Mouse (Mus musculus): ENCODE results near the gene Ddc.
A peak's percentile ranks its signal among the peaks of the same experiment; 100 is the strongest.

Ddc gene

GRCm38 (mm10) chr11:11794626-11795025, 103.3 kb downstream of the Ddc start:
- DNase-seq (ENCODE audit: low read depth, low spot score): no peak

- peak; percentile 83 for DNase-seq (ENCODE audit: low read depth, low spot score)
Observed at GRCm38 (mm10) chr11:11788521-11788974, 109.4 kb downstream of the Ddc start.

- no peak for DNase-seq (ENCODE audit: low read depth, low spot score)
Observed at GRCm38 (mm10) chr11:11785457-11785856, 112.5 kb downstream of the Ddc start.

DNA sequence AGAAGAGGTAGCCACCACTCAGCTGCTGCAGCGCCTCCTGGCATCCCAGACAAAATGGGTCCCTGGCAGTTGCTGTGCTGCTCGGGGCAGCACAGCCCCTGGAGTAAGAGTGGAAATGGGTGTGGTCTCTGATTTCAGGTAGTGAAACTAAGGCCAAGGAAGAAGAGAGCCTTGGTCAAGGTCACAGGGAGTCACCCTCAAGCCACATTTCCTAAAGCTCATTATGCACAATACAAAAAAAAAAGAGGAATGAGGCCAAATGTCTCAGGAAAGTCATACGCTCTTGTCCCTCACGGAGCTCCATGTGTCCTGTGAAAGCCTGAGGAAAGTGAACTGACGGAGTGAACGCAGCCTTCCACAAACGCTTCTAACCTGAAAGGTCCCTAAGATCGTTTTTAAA, 116.2 kb downstream of the Ddc start:
- DNase-seq (ENCODE audit: low read depth, low spot score): no peak

DNA sequence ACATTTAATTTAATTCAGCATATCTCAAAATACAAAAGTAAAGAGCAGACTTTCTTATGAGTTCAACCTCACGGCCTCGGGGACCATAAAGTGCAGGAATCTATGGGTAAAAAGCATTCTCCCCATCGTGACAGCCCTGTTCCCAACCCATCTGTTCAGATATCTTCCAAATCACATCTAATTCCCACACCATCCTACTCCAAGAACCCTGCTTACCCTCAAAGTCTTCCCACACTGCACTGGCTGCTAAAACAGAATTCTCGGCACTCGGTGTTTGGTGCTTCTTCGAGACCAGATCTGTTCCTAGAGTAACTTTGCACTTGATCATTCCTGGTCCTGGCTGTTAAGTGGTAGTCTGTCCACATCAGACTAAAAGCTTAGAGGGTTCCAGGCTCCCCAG, 119.6 kb downstream of the Ddc start:
- DNase-seq (ENCODE audit: low read depth, low spot score): no peak

- DNase-seq (ENCODE audit: low read depth, low spot score): no peak
Observed at GRCm38 (mm10) chr11:11777796-11778195, 120.1 kb downstream of the Ddc start.

DNA sequence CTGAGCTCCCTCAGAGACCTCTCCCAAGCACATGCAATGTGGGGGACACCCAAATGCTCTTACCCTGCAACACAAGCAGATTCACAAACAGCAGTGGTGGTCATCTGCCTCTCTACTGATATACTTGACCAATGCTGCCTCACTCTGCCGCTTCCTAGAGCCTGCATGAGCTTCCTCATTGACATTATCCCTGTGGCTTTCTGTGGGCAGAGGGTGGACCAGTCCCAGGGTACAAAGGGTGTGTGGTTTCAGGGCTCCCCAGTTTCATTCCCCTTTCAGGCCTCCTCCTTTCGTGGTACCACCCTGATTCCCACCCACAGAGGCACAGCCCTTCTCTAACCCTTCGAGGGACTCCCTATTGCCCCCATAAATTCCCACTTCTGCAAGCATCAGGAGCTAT, 120.7 kb downstream of the Ddc start:
- no peak for DNase-seq (ENCODE audit: low read depth, low spot score)

GRCm38 (mm10) chr11:11776822-11777174, 121.1 kb downstream of the Ddc start:
- DNase-seq (ENCODE audit: low read depth, low spot score): no peak

DNA sequence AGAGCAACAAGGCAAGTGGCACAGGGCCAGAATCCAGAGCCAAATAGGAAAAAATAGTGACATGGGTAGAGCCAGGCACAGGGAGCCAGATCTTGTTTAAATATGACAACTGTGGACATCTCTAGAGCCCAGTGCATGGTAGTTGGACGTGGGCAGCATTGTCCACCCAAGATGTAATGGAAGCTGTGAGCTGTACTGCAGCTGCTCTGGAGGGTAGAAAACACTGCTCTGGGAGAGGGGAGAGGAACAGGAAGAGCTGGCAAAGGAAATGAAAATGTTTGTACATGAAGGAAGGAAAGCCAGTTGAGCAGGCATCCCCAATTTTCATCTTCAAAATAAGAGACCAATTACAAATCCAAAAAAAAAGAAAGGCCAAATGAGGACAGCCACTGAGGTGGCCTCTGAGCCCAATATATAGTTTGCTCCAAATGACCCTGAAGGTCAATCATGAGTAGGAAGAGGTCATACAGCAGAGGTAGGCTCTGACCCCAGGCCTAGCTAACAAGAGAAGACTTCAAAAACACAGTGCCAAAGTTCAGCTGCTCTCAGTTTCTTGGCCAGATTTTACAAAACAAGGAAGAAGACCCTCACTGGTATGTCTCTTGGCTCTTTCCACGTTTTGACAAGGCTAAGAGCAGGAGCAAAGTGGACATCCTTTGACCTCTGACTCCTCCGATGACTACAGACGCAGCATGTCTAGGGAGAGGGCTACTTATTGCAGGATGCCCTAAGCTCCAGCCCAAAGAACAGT, 121.7 kb downstream of the Ddc start:
- no peak for DNase-seq (ENCODE audit: low read depth, low spot score)

DNA sequence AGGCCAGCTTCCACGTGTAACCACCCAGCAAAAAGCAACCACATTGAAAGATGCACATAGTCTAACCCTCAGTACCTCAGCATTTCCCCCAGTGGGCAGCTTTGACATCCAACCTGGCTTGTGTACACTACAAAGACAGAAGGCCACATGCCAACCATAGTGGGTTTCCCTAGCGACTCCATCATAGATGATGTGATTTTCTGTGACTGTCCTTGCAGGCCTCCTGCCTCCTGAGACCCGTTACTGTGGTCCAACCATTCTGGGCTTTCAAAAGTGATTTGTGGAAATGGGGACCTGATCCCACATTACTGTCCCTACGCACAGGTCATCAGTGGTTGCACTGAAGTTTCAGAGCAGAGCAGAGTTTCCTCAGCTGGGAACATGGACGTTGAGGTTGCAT, 123.1 kb downstream of the Ddc start:
- DNase-seq (ENCODE audit: low read depth, low spot score): no peak

DNA sequence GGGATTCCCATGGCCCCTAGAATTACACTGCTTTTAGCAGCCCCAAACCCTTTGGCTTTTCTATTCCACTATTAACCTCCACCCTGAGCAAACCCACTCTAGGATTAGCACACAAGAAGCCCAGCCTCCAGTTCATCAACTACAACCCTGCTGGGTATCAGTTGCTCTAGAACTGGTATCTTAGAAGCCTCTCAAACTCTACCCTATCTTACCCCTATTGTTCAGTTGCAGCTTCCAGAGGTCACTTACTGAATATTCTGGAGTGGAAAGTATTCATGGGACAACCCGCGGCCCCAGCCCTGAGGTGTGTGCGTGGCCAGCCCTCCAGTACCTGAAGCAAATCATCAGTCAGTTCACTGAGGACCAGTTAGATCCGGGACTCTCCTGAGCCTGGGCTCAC, 123.6 kb downstream of the Ddc start:
- DNase-seq (ENCODE audit: low read depth, low spot score): no peak

DNA sequence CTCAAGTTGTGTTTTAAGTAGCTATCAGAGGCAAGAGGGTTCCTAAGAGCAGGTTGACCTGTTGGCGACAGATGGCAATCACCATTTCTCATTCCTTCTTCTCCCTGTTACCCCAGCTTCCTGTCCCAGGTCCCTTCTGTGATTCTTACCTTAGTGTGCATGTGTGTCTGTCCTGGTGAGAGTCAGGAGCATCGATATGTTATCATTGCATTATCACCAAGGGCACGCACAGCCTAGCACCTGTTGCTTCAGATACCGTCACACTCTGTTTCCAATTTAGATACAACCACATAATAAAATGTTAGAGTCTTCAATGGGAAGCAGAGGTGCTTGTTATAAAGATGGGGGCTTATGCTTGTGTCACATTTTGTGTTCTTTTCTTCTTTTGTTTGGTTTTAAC, 125.7 kb downstream of the Ddc start:
- DNase-seq (ENCODE audit: low read depth, low spot score): no peak

DNA sequence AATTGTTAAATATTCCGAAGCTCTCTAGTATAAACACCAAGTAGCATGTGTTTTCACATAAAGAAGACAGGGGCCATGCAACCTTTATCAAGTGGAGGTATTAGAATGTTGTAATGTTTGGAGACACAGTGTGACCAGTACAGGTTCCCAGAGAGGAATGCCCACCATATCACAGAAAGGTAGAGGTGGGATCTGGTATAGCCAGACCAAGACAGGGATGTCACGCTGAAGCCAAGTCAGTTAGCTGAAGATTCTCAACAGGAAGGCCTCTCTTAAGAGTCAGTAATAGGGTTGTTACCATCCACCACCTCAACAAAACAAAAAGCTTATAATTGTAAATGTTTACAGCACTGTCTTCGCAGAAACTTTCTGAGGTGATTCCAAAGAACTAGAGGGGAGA, 127.3 kb downstream of the Ddc start:
- no peak for DNase-seq (ENCODE audit: low read depth, low spot score)

DNA sequence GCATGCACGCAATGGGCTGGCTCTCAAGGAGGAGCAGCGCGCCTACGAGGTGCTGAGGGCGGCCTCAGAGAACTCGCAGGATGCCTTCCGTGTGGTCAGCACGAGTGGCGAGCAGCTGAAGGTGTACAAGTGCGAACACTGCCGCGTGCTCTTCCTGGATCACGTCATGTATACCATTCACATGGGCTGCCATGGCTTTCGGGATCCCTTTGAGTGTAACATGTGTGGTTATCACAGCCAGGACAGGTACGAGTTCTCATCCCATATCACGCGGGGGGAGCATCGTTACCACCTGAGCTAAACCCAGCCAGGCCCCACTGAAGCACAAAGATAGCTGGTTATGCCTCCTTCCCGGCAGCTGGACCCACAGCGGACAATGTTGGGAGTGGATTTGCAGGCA, 128.7 kb downstream of the Ddc start:
- DNase-seq (ENCODE audit: low read depth, low spot score): no peak

GRCm38 (mm10) chr11:11768057-11768456, 129.9 kb downstream of the Ddc start:
- DNase-seq (ENCODE audit: low read depth, low spot score): no peak

DNA sequence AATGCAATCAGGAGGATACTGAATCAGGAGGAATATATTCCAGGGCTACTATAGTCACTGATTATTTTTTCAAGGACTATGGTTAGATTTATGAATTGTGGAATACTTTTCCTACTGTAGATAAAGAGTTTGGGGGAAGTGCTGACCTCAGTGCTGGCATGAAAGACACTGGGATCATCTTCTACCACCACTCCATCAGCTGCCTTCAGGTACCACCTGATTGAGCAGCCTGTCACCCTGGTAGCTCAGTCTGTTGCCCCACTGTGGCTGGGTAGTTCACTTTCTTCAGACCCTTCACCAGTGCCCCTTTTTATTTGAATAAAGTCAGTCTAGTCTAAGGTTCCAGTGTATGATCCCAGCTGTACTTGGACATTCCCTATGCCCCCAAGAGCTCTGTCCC, 131.2 kb downstream of the Ddc start:
- DNase-seq (ENCODE audit: low read depth, low spot score): no peak

DNA sequence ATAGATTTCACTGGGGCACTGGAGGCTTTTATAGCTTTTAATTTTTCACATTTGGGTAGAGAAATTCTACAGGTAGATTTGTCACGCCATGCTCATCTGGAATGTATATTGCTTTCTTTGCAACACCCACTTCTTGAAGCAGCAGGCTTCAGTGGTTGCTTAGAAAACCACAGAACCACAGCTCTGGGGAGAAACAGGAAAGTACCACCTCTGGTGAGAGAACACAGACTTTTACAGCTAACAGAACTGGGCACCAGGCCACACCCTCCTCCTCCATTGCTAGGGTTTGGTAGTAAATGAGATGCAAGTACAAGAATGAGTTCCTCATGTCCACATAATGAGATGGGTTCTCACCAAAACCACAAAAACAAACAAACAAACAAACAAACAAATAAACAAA, 131.8 kb downstream of the Ddc start:
- no peak for DNase-seq (ENCODE audit: low read depth, low spot score)

DNA sequence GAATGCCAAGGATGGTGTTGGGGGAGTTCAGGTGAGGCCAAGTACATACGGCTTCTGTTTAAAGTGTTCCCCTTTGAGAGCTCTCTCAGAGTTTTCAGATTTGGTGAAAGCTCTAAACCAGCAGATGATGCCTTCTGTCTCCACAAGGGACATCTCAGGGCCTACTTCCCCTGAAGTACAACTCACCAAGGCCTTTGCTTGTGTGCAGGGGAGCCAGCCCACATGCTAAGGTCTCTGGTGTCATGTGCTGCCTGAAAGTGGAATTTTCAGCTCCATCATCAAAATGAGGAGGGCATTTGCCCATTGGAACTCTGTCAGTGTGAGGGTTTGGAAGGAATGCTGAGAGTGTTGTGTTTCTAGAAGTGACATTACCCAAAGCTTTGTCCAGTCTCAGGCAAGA, 132.5 kb downstream of the Ddc start:
- no peak for DNase-seq (ENCODE audit: low read depth, low spot score)
